Mouse (Mus musculus): ENCODE measurements at regions not wholly inside any gene's neighbourhood (a gene's known extent, or its start where the extent isn't known, plus 50 kb on each side); places are given as distances from the start of the nearest gene placed in this dataset.

DNA sequence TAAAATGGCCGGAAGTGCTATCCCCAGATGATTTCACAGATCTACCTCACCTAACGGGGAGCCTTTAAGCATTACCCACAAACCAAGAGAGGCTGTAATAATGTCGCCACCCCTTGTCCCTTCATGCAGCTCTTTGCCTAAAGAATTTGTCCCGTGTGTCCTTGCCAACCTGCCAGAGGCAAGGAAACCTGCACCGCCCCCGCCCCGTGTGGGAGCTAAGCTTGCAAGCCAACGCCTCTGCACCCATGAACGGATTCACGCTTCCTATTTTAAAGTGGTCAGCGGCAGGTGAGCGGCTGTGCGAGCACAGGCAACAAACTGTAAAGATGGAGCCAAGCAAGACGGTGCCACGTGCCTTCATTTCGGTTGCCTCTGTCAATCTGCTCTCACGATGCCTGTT is 63.1 kb downstream of the Gm11011 start:
- DNase-seq, result no peak

DNA sequence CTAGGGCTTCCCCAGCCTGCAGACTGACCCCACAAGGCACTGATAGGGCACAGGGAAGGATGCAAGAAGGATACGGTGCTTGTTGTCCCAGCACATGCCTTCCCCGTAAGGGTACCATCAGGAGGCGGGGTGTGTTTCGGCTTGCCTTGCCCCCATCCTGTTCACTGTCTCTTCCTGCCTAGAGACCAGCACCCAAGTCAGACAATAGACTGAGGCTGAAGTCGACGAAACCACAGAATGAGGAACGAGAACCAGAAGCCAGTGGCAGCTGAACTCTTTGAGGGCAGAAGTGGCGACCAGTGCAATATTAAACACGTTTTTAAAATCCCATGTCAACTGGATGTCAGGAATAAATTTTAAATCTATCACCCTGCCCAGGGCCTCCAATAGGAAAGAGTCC is 67.6 kb downstream of the Gm11011 start:
- DNase-seq, result no peak

DNA sequence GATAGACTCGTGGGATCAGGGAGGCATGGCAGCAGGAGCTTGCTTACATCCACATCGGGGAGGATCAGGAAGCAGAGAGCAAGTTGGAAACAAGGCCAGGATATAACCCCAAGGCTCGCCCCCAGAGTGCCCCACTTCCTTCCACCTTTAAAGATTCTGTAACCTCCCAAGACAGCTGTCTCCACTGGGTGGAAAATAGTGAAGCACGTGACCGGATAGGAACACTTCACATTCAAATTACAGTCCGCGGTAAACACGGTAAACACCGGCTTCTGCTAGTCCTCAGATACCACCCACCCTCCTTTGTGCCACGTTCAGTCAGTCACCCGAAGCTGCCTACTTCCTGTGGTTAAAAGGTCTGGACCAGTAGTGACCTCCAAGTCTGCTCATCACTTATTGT is 72.2 kb downstream of the Gm11011 start:
- DNase-seq, result no peak

- DNase-seq, result no peak
Observed at GRCm38 (mm10) chr2:169510741-169511140, 76.8 kb downstream of the Gm11011 start.

DNA sequence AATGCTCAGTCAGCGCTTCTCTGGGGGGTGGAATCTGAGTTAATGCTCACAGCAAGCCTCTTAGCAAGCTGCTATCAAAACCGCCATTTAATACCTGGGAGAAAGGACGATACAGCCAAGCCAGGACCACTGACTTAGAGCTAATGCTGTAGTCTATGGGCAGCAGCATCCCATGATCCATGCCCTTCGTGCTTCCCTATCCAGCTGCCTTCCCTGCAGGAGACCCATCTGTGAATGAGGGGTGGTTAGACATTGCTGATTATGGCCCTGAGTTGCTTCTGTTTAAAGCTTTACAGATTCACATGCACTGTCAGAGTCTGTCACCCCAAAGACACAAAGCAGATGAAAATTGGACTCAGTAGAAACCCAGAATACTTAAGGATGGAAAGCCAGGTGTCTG is 78.1 kb downstream of the Gm11011 start:
- DNase-seq, result no peak

DNA sequence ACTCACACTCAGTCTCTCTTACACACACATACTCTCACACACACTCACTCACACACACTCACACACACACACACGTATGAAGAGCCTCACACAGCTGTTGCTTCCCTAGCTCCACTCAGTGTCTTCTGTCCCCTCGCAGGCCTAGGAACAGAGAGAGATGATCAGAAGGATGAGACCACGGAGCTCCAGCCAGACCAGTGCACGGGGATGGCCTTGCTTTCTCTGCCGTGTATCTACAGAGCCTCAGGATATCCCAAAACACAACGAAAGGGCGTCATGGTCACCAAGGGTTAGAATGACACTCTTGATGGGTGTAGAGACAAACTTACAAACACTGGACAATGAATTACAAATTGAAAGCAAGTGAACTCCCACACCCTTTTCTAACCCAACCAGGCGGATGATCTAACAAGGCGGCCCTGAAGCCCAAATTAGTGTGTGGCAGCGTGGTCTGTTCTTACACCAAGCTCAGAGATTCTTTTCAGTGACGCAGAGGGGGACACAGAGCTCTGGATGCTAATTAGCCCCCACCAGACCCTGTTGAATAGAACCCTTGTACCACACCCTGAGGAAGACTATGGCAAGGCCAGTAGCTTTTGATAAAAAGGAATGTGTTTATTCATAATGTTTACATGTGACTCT is 83.0 kb downstream of the Gm11011 start:
- DNase-seq, result no peak

GRCm38 (mm10) chr2:169503598-169503958 is 84.0 kb downstream of the Gm11011 start:
- no peak for DNase-seq

- no peak for DNase-seq
Observed at GRCm38 (mm10) chr2:169502717-169503597, 84.6 kb downstream of the Gm11011 start.

DNA sequence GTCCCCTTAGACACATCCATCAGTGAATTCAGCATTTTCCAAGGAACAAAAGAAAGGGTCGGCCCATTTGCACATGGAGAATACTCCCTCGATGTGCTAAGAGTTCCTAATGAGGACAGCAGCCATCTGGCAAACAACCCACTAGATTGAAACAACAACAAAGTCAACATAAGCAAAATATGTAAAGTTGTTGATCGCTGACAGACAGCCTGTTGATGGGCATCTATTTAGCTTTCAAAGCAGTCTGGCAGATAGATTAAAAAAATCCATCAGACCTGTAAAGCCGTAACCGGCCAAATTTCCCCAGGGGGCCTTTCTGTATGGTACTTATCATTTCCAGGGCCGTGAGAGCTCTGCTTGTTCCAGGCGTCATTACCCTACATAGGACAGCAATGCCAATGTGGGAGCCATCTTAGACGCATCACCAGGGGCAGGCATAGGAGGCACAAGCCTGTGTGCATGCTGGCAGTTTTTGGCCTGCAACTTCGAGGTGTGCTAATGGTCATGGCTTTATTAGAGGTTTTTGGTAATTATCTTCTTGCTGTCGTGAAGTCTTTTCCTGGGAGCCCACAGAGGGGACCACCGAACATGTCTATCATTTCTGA is 85.7 kb downstream of the Gm11011 start:
- DNase-seq, result no peak

GRCm38 (mm10) chr2:169495368-169495767 is 92.2 kb downstream of the Gm11011 start:
- DNase-seq, result no peak

GRCm38 (mm10) chr2:169494503-169495311 is 92.8 kb downstream of the Gm11011 start:
- no peak for DNase-seq

- no peak for DNase-seq
Observed at GRCm38 (mm10) chr2:169493609-169494275, 93.8 kb downstream of the Gm11011 start.

GRCm38 (mm10) chr2:169483934-169484333 is 103.6 kb downstream of the Gm11011 start:
- no peak for DNase-seq

- DNase-seq, result no peak
Observed at GRCm38 (mm10) chr2:169481731-169482465, 105.6 kb downstream of the Gm11011 start.

DNA sequence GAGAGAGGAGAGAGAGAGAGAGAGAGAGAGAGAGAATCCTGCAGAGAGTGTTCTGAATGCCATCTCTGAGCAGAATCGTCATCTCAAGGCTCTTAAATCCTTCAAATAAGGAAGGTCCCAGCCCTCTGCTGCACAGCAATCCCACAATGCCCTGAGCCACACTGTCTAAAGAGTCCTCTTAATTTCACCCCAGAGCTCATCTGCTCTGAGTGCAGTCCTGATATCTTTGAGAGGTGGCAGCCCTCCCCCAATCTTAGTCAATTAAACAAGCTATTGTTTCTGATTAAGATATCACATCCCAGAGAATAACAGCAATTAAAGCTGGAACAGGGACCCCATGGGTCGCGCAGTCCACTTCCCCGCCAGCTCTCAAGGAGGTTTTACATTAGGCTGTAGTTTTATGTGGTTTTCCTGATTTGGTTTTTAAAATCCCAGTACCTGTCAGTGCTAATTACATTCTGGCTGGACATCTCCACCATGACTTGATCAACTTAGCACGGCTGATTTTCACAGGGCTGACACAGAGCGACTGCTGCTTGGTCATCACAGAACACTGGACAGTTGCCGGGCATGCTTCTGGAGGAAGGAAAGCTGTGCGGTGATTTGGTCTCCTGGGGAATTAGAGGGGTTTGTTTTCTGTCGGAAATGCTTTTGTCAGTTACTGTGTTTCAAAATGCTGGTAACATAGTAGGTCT is 113.0 kb downstream of the Gm11011 start:
- peak; percentile 44 for DNase-seq

DNA sequence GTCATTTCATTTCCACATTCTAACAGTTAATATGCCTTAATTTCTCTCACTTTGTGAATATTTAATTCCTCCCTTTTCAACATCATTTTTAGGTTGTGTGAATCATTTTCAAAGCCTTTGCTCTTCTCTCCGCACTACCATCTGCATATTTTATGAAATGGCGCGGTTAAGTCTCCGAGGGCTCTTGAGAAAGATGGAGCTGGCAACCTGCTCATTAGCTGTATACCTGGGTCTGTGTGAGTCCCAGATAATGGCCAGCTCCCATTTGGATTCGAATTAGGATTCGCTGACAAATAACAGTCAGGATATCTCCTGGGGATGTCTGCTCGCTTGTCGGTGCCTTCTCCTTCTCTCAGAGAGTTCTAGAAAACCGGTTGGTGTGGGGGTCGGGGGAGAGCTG is 118.0 kb downstream of the Gm11011 start:
- DNase-seq, result no peak

DNA sequence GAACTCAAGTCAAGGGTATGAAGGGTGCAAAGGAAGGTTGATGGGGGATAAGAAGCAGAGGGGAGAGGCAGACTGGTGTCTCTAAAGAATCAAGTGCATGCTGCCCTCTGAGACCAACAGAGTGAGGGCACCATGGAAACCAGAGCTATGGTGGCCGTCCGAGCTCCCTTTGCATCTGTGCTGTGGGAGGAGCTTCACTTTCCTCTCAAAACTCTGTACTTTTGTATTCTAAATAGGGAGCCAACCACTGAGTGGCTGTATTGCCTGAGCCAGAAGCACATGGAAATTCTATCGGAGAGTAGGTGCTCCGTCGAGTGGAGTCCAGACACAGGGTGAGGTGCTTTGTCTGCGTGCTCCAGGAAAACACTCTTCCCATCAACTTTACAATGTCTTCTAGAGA is 119.9 kb downstream of the Gm11011 start:
- DNase-seq, result no peak

- no peak for DNase-seq
Observed at GRCm38 (mm10) chr2:169464106-169464505, 123.4 kb downstream of the Gm11011 start.

DNA sequence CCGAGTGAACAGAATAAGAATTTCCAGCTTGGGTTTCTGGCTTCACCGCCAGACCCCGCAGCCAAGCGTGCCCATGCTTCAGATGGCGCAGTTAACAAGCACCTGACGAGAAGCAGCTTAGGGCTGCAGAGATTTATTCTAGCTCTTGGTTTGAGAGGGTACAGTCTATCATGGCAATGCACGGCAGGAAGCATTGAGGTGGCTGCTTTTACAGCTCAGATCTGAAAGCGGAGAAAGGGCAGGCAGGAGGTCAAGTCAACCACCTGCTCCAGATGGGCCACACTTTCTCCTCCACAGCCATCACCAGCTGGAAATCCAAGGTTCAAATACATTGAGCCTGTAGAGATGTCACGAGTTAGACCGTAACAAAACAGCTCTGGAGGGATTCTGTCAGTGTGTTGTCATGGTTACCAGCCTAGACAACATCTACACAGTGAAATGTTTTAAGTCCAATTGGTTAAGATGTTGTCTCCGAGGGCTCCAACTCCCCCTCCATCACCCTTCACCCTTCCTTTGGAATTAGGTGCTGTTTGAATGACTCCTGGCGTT is 126.0 kb downstream of the Gm11011 start:
- DNase-seq, result peak; percentile 21

DNA sequence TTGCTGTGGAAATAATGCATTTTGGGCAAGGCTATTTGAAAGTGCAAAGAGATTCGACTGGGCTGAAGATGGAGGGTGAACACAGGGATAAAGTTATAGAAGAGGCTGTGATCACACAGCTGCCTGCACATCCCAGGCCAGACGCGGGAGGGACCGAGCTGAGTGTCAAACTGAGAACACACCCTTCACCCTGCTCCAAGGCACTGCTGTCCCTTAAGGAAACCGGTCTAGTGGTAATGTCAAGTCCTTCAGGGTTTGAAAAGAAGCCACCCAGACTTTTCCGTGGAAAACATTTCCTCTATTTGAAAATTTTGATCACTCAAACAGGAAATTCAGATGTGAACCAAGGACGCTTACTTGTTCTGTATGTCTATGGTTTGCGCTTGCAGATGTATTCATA is 134.6 kb downstream of the Gm11011 start:
- no peak for DNase-seq

- DNase-seq, result no peak
Observed at GRCm38 (mm10) chr2:169450801-169451200, 136.7 kb downstream of the Gm11011 start.
